Mouse (Mus musculus) liver, postnatal 0 days (tissue): ENCODE results near the gene Bspry.

Source experiments
- CTCF ChIP-seq: sonication (generic); IDR thresholded peaks from 2 replicates; pipeline ENCODE4 v1.5.1; 2016; ENCODE audit warnings: antibody characterized with exemption, low read depth
- EP300 ChIP-seq: IDR thresholded peaks from 2 replicates; pipeline ENCODE4 v1.6.1; 2016; ENCODE audit warnings: antibody characterized with exemption, low read depth, mild to moderate bottlenecking

GRCm38 (mm10) chr4:62487914-62488313 is 8.1 kb downstream of the Bspry start:
- no peak for TF ChIP-seq CTCF
- no peak for TF ChIP-seq EP300
